Mouse (Mus musculus) MEL (cell line): ENCODE data around the gene Gdf1. TPM values are rescaled to one million over a fixed set of nuclear protein-coding genes. Genes with fewer than 3 reads are reported as not detected.
A peak's percentile ranks its signal among the peaks of the same experiment; 100 is the strongest.

ENCODE experiments used
- DNase-seq: peaks from one replicate; pipeline ENCODE4 v3.0.0; 2011; ENCODE audit warnings: low read depth, low spot score
- H3K27ac ChIP-seq: 2 replicates; pipeline ENCODE4 v1.5.1; 2012; ENCODE audit warnings: low read depth, mild to moderate bottlenecking, control low read depth, low read length, moderate library complexity; ENCODE audit not compliant: control insufficient read depth
- H3K27me3 ChIP-seq, 2 experiments: fragments of 150-350 bp in 1 of 2; sonication (generic) in 1 of 2; 2 replicates each; pipeline ENCODE4 v1.6.1; 2012; ENCODE audit warnings: low read length in 2 of 2, mild to moderate bottlenecking in 2 of 2, improper control_type of control experiment in 1 of 2, moderate library complexity in 1 of 2; ENCODE audit not compliant: insufficient read depth in 2 of 2, control insufficient read depth in 1 of 2
- H3K36me3 ChIP-seq, 2 experiments: 2 replicates each; pipeline ENCODE4 v1.6.1; 2012 to 2014; ENCODE audit warnings: low read length in 2 of 2, improper control_type of control experiment in 1 of 2, inconsistent platforms in 1 of 2, mild to moderate bottlenecking in 1 of 2; ENCODE audit not compliant: insufficient read depth in 2 of 2, control insufficient read depth in 1 of 2
- H3K4me1 ChIP-seq, 2 experiments: fragments of 150-350 bp in 1 of 2; sonication (generic) in 1 of 2; 2 replicates each; pipeline ENCODE4 v1.6.1; 2012; ENCODE audit warnings: low read length in 2 of 2, improper control_type of control experiment in 1 of 2, mild to moderate bottlenecking in 1 of 2; ENCODE audit not compliant: insufficient read depth in 2 of 2, control insufficient read depth in 1 of 2
- H3K4me3 ChIP-seq, 2 experiments: fragments of 150-350 bp in 1 of 2; sonication (generic) in 1 of 2; 2 replicates each; pipeline ENCODE4 v1.5.1; 2012; ENCODE audit warnings: low read depth in 2 of 2, low read length in 2 of 2, mild to moderate bottlenecking in 2 of 2, moderate library complexity in 2 of 2, control low read depth in 1 of 2, improper control_type of control experiment in 1 of 2; ENCODE audit not compliant: control insufficient read depth in 1 of 2, insufficient read depth in 1 of 2
- H3K79me2 ChIP-seq: 2 replicates; pipeline ENCODE4 v1.6.1; 2012; ENCODE audit warnings: mild to moderate bottlenecking, low read length, moderate library complexity; ENCODE audit not compliant: control insufficient read depth, poor library complexity, insufficient read depth
- H3K9ac ChIP-seq: 2 replicates; pipeline ENCODE4 v1.6.1; 2012; ENCODE audit warnings: low read depth, mild to moderate bottlenecking, control low read depth, low read length, moderate library complexity; ENCODE audit not compliant: control insufficient read depth, poor library complexity, severe bottlenecking
- H3K9me3 ChIP-seq: fragments of 150-350 bp; sonication (generic); replicated peaks from 2 replicates; pipeline ENCODE4 v1.6.1; 2012; ENCODE audit warnings: mild to moderate bottlenecking, low read length, improper control_type of control experiment, moderate library complexity; ENCODE audit not compliant: insufficient read depth
- BHLHE40 ChIP-seq: IDR thresholded peaks from 2 replicates; pipeline ENCODE4 v1.6.1; 2012; ENCODE audit warnings: low read depth, mild to moderate bottlenecking, inconsistent platforms, low read length, improper control_type of control experiment, borderline replicate concordance
- CHD1 ChIP-seq: IDR thresholded peaks from 2 replicates; pipeline ENCODE4 v1.6.1; 2012; ENCODE audit warnings: low read depth, mild to moderate bottlenecking, inconsistent platforms, low read length, improper control_type of control experiment
- CHD2 ChIP-seq: IDR thresholded peaks from 2 replicates; pipeline ENCODE4 v1.6.1; 2011; ENCODE audit warnings: low read length, improper control_type of control experiment
- CTCF ChIP-seq, 3 experiments: IDR thresholded peaks in 2 of 3; conservative IDR thresholded peaks in 1 of 3; 2 replicates each; pipeline ENCODE4 v1.5.1; 2011 to 2012; ENCODE audit warnings: low read length in 3 of 3, low read depth in 2 of 3, mild to moderate bottlenecking in 2 of 3, improper control_type of control experiment in 1 of 3, inconsistent platforms in 1 of 3, mixed read lengths in 1 of 3, moderate library complexity in 1 of 3; ENCODE audit not compliant: control insufficient read depth in 1 of 3, insufficient read depth in 1 of 3, poor library complexity in 1 of 3, severe bottlenecking in 1 of 3
- E2F4 ChIP-seq: IDR thresholded peaks from 2 replicates; pipeline ENCODE4 v1.6.1; 2011; ENCODE audit warnings: low read depth, low read length, improper control_type of control experiment, borderline replicate concordance
- ELF1 ChIP-seq: IDR thresholded peaks from 2 replicates; pipeline ENCODE4 v1.6.1; 2014; ENCODE audit warnings: low read depth, mild to moderate bottlenecking, inconsistent platforms, low read length, improper control_type of control experiment, moderate library complexity
- ETS1 ChIP-seq: IDR thresholded peaks from 2 replicates; pipeline ENCODE4 v1.6.1; 2012; ENCODE audit warnings: low read depth, mild to moderate bottlenecking, inconsistent platforms, low read length, improper control_type of control experiment, moderate library complexity
- GATA1 ChIP-seq: IDR thresholded peaks from 2 replicates; pipeline ENCODE4 v1.6.1; 2011; ENCODE audit warnings: low read depth, low read length, improper control_type of control experiment
- HCFC1 ChIP-seq: IDR thresholded peaks from 2 replicates; pipeline ENCODE4 v1.6.1; 2012; ENCODE audit warnings: low read depth, mild to moderate bottlenecking, inconsistent platforms, low read length, improper control_type of control experiment, moderate library complexity
- JUND ChIP-seq: IDR thresholded peaks from 2 replicates; pipeline ENCODE4 v1.6.1; 2011; ENCODE audit warnings: low read depth, mild to moderate bottlenecking, improper control_type of control experiment, low read length
- KAT2A ChIP-seq: conservative IDR thresholded peaks from 2 replicates; pipeline ENCODE4 v1.6.1; 2012; ENCODE audit warnings: low read depth, low read length, improper control_type of control experiment, inconsistent platforms
- MAFK ChIP-seq: IDR thresholded peaks from 2 replicates; pipeline ENCODE4 v1.6.1; 2011; ENCODE audit warnings: low read depth, mild to moderate bottlenecking, low read length, improper control_type of control experiment, borderline replicate concordance
- MAX ChIP-seq: IDR thresholded peaks from 2 replicates; pipeline ENCODE4 v1.6.1; 2011; ENCODE audit warnings: low read length, improper control_type of control experiment
- MAZ ChIP-seq: IDR thresholded peaks from 2 replicates; pipeline ENCODE4 v1.6.1; 2012; ENCODE audit warnings: low read depth, mild to moderate bottlenecking, inconsistent platforms, low read length, improper control_type of control experiment
- MEF2A ChIP-seq: IDR thresholded peaks from 2 replicates; pipeline ENCODE4 v1.6.1; 2014; ENCODE audit warnings: low read depth, mild to moderate bottlenecking, inconsistent platforms, low read length, improper control_type of control experiment; ENCODE audit not compliant: poor library complexity, insufficient replicate concordance, severe bottlenecking; ENCODE audit errors: extremely low read depth
- MXI1 ChIP-seq: IDR thresholded peaks from 2 replicates; pipeline ENCODE4 v1.6.1; 2011; ENCODE audit warnings: mild to moderate bottlenecking, low read depth, low read length, improper control_type of control experiment
- MYB ChIP-seq: IDR thresholded peaks from 2 replicates; pipeline ENCODE4 v1.6.1; 2011; ENCODE audit warnings: mild to moderate bottlenecking, low read depth, low read length, improper control_type of control experiment
- MYC ChIP-seq: IDR thresholded peaks from 2 replicates; pipeline ENCODE4 v1.6.1; 2011; ENCODE audit warnings: low read depth, mild to moderate bottlenecking, low read length, improper control_type of control experiment, moderate library complexity
- NELFE ChIP-seq: IDR thresholded peaks from 2 replicates; pipeline ENCODE4 v1.6.1; 2011; ENCODE audit warnings: low read depth, low read length, improper control_type of control experiment
- NRF1 ChIP-seq: IDR thresholded peaks from 2 replicates; pipeline ENCODE4 v1.6.1; 2014; ENCODE audit warnings: low read depth, mild to moderate bottlenecking, inconsistent platforms, low read length, improper control_type of control experiment, moderate library complexity; ENCODE audit not compliant: poor library complexity, insufficient read depth, severe bottlenecking
- POLR2A ChIP-seq, 2 experiments: IDR thresholded peaks; 2 replicates each; pipeline ENCODE4 v1.6.1; 2011 to 2012; ENCODE audit warnings: low read length in 2 of 2, mild to moderate bottlenecking in 2 of 2, control low read depth in 1 of 2, improper control_type of control experiment in 1 of 2, low read depth in 1 of 2, moderate library complexity in 1 of 2; ENCODE audit not compliant: control insufficient read depth in 1 of 2, insufficient read depth in 1 of 2, poor library complexity in 1 of 2
- POLR2AphosphoS2 ChIP-seq: IDR thresholded peaks from 2 replicates; pipeline ENCODE4 v1.6.1; 2011; ENCODE audit warnings: low read length, improper control_type of control experiment
- POLR2AphosphoS5 ChIP-seq: IDR thresholded peaks from 2 replicates; pipeline ENCODE4 v1.6.1; 2012; ENCODE audit warnings: low read depth, borderline replicate concordance, mild to moderate bottlenecking, inconsistent platforms, low read length, moderate library complexity, mixed read lengths
- RAD21 ChIP-seq: IDR thresholded peaks from 2 replicates; pipeline ENCODE4 v1.6.1; 2011; ENCODE audit warnings: mild to moderate bottlenecking, low read depth, low read length, improper control_type of control experiment
- RCOR1 ChIP-seq: IDR thresholded peaks from 2 replicates; pipeline ENCODE4 v1.6.1; 2012; ENCODE audit warnings: low read depth, mild to moderate bottlenecking, inconsistent platforms, low read length, improper control_type of control experiment
- SIN3A ChIP-seq: IDR thresholded peaks from 2 replicates; pipeline ENCODE4 v1.6.1; 2012; ENCODE audit warnings: low read length, improper control_type of control experiment, inconsistent platforms
- SMC3 ChIP-seq: IDR thresholded peaks from 2 replicates; pipeline ENCODE4 v1.6.1; 2011; ENCODE audit warnings: low read depth, low read length, improper control_type of control experiment
- TAL1 ChIP-seq: IDR thresholded peaks from 2 replicates; pipeline ENCODE4 v1.6.1; 2012; ENCODE audit warnings: mild to moderate bottlenecking, inconsistent platforms, low read length, moderate library complexity, mixed read lengths
- TBP ChIP-seq: IDR thresholded peaks from 2 replicates; pipeline ENCODE4 v1.8.0; 2011; ENCODE audit warnings: low read depth, low read length, improper control_type of control experiment
- TCF12 ChIP-seq: IDR thresholded peaks from 2 replicates; pipeline ENCODE4 v1.6.1; 2014; ENCODE audit warnings: low read depth, mild to moderate bottlenecking, inconsistent platforms, low read length, improper control_type of control experiment, moderate library complexity
- UBTF ChIP-seq: IDR thresholded peaks from 2 replicates; pipeline ENCODE4 v1.6.1; 2012; ENCODE audit warnings: low read depth, mild to moderate bottlenecking, inconsistent platforms, low read length, improper control_type of control experiment, moderate library complexity, borderline replicate concordance; ENCODE audit not compliant: insufficient read depth
- USF1 ChIP-seq: IDR thresholded peaks from 2 replicates; pipeline ENCODE4 v1.6.1; 2014; ENCODE audit warnings: low read depth, mild to moderate bottlenecking, inconsistent platforms, low read length, improper control_type of control experiment, moderate library complexity
- USF2 ChIP-seq, 2 experiments: IDR thresholded peaks; 2 replicates each; pipeline ENCODE4 v1.6.1; 2011 to 2012; ENCODE audit warnings: improper control_type of control experiment in 2 of 2, low read length in 2 of 2, borderline replicate concordance in 1 of 2, inconsistent platforms in 1 of 2, low read depth in 1 of 2, mild to moderate bottlenecking in 1 of 2; ENCODE audit not compliant: insufficient read depth in 1 of 2
- ZC3H11A ChIP-seq: IDR thresholded peaks from 2 replicates; pipeline ENCODE4 v1.6.1; 2012; ENCODE audit warnings: low read depth, mild to moderate bottlenecking, inconsistent platforms, low read length, improper control_type of control experiment
- ZKSCAN1 ChIP-seq: IDR thresholded peaks from 2 replicates; pipeline ENCODE4 v1.6.1; 2012; ENCODE audit warnings: low read depth, mild to moderate bottlenecking, inconsistent platforms, low read length, improper control_type of control experiment, moderate library complexity
- ZMIZ1 ChIP-seq: IDR thresholded peaks from 2 replicates; pipeline ENCODE4 v1.6.1; 2012; ENCODE audit warnings: low read depth, mild to moderate bottlenecking, inconsistent platforms, low read length, improper control_type of control experiment, moderate library complexity
- ZNF384 ChIP-seq: IDR thresholded peaks from 2 replicates; pipeline ENCODE4 v1.6.1; 2012; ENCODE audit warnings: low read depth, mild to moderate bottlenecking, inconsistent platforms, low read length, improper control_type of control experiment
- polyA plus RNA-seq, 2 experiments: library from polyadenylated mRNA; stranded (reverse) in 1 of 2; unstranded in 1 of 2; fragments of >175 nt in 1 of 2; fragments of >200 nt in 1 of 2; gene quantifications; 2 replicates each; pipeline versions ENCODE4 v1.2.1 to v1.2.4; 2012; ENCODE audit warnings: low replicate concordance in 2 of 2, low read depth in 1 of 2; ENCODE audit not compliant: insufficient read length in 2 of 2, insufficient read depth in 1 of 2, missing spikeins in 1 of 2
- total RNA-seq: library from RNA; depleted of rRNA; stranded (reverse); fragments of 300-350 nt; gene quantifications from 2 replicates; pipeline ENCODE4 v1.2.3, GENCODE M21; 2012

Gene Gdf1
- total and polyA plus RNA-seq, 3 experiments, result 1.9 to 2.6 TPM; not detected in 1

- H3K4me3 ChIP-seq, result peak within 1 kb of the TSS; percentile 94 to 96
- H3K79me2 ChIP-seq, result peaks cover 48% of the 10 kb centered on the region
- no peaks in the 10 kb centered on the region for H3K9me3 ChIP-seq
- H3K27me3 ChIP-seq, result no peaks in the 10 kb centered on the region
- peaks cover 11 to 33% of the 10 kb centered on the region in 2 experiments for H3K4me1 ChIP-seq
- peak within 1 kb of the TSS; percentile 98 for H3K9ac ChIP-seq
- DNase-seq, result peak; percentile 99
- H3K27ac ChIP-seq, result peak within 1 kb of the TSS; percentile 84
- peaks cover 6 to 38% of the 10 kb centered on the region in 2 experiments for H3K36me3 ChIP-seq
- peak; percentile 60 for TF ChIP-seq TBP
- TF ChIP-seq SMC3, result no peak
- TF ChIP-seq CTCF (IDR thresholded peaks at IDR 0.05 in 2 of 3, conservative IDR thresholded peaks at IDR 0.05 in 1 of 3; ENCODE audit: control insufficient read depth in 1 of 3, insufficient read depth in 1 of 3, low read depth in 2 of 3, low read length in 3 of 3, poor library complexity in 1 of 3, severe bottlenecking in 1 of 3), result no peak
- TF ChIP-seq UBTF, result no peak; the same call in 1 of the 2 replicates
- TF ChIP-seq MAX, result 0 out of 2 replicates have a peak, but pooled peaks have one; percentile 15
- no peak for TF ChIP-seq MYC
- TF ChIP-seq MAFK, result no peak
- TF ChIP-seq POLR2AphosphoS2, result peak; percentile 96
- TF ChIP-seq ZC3H11A, result no peak
- peak; percentile 94 for TF ChIP-seq NELFE
- TF ChIP-seq CHD2, result no peak
- no peak for TF ChIP-seq JUND
- TF ChIP-seq MEF2A, result no peak
- TF ChIP-seq ZKSCAN1, result no peak
- peak; percentile 69 for TF ChIP-seq MXI1
- TF ChIP-seq NRF1, result peak; percentile 91
- no peak for TF ChIP-seq ZNF384
- TF ChIP-seq POLR2A (IDR thresholded peaks at IDR 0.05; ENCODE audit: control insufficient read depth in 1 of 2, insufficient read depth in 1 of 2, low read depth in 1 of 2, low read length in 2 of 2, poor library complexity in 1 of 2), result peak; percentile 16 to 97
- TF ChIP-seq HCFC1, result peak; percentile 79
- peak; percentile 63; the same call in 1 of the 2 replicates for TF ChIP-seq MAZ
- no peak for TF ChIP-seq GATA1
- TF ChIP-seq RCOR1, result no peak
- TF ChIP-seq SIN3A, result peak; percentile 66
- no peak for TF ChIP-seq POLR2AphosphoS5
- TF ChIP-seq USF2 (IDR thresholded peaks at IDR 0.05; ENCODE audit: borderline replicate concordance in 1 of 2, insufficient read depth in 1 of 2, low read depth in 1 of 2, low read length in 2 of 2), result no peak
- TF ChIP-seq TCF12, result peak; percentile 65
- TF ChIP-seq MYB, result peak; percentile 83
- no peak for TF ChIP-seq ETS1
- no peak for TF ChIP-seq E2F4
- TF ChIP-seq USF1, result 0 out of 2 replicates have a peak, but pooled peaks have one; percentile 4
- TF ChIP-seq BHLHE40, result no peak
- TF ChIP-seq CHD1, result no peak
- no peak for TF ChIP-seq RAD21
- peak; percentile 84 for TF ChIP-seq ZMIZ1
- no peak for TF ChIP-seq TAL1
- TF ChIP-seq ELF1, result peak; percentile 86
- no peak; the same call in 1 of the 2 replicates for TF ChIP-seq KAT2A
Observed at GRCm38 (mm10) chr8:70353194-70353817, 23.7 kb downstream of the Gdf1 start, which contains the start of gene Upf1. Gene Upf1, minus strand, starts transcription at chr8:70353278.
